Mouse (Mus musculus): ENCODE results near the gene Ly86. TPM values are rescaled to one million over a fixed set of nuclear protein-coding genes. Genes with fewer than 3 reads are reported as not detected.
A peak's percentile ranks its signal among the peaks of the same experiment; 100 is the strongest.

The Ly86 gene
- polyA plus RNA-seq, 1 experiment from 2014 or later: 6.7 TPM

GRCm38 (mm10) chr13:37442058-37442457, 97.0 kb downstream of the Ly86 start:
- Histone ChIP-seq H3K36me3 (ENCODE audit: control insufficient read depth, insufficient read depth) (no peaks in the 10 kb centered on the region), H3K9me3 (ENCODE audit: control insufficient read depth) (no peaks in the 10 kb centered on the region), H3K27ac (ENCODE audit: low read depth, low read length) (no peak overlapping the region), H3K9ac (ENCODE audit: low read depth, low read length) (no peak overlapping the region), H3K4me1 (replicated peaks; ENCODE audit: control insufficient read depth, insufficient read depth, low read length) (no peaks in the 10 kb centered on the region), H3K4me3 (ENCODE audit: low read depth, low read length) (no peak overlapping the region), H3K4me2 (replicated peaks; ENCODE audit: low read depth) (no peak overlapping the region), H3K27me3 (replicated peaks; ENCODE audit: control insufficient read depth, insufficient read depth, low read length) (no peaks in the 10 kb centered on the region)
- no peak for TF ChIP-seq CTCF (IDR thresholded peaks at IDR 0.05; ENCODE audit: low read depth)
- WGBS: 30% methylated on average over 4 of the region's 4 CpGs
- no peak for ATAC-seq

GRCm38 (mm10) chr13:37442531-37442930, 97.5 kb downstream of the Ly86 start:
- H3K9me3 ChIP-seq (ENCODE audit: control insufficient read depth): no peaks in the 10 kb centered on the region
- ATAC-seq: no peak
- 62% methylated on average over 7 of the region's 7 CpGs for WGBS

GRCm38 (mm10) chr13:37446699-37447258, 101.8 kb downstream of the Ly86 start:
- H3K4me2 ChIP-seq (replicated peaks; ENCODE audit: low read depth): no peak overlapping the region
- no peaks in the 10 kb centered on the region for H3K36me3 ChIP-seq (ENCODE audit: control insufficient read depth, insufficient read depth)
- no peaks in the 10 kb centered on the region for H3K27me3 ChIP-seq (replicated peaks; ENCODE audit: control insufficient read depth, insufficient read depth, low read length)
- TF ChIP-seq CTCF (IDR thresholded peaks at IDR 0.05; ENCODE audit: low read depth): no peak
- no peaks in the 10 kb centered on the region for H3K4me1 ChIP-seq (replicated peaks; ENCODE audit: control insufficient read depth, insufficient read depth, low read length)
- ATAC-seq: no peak
- 72% methylated on average over 16 of the region's 16 CpGs for WGBS
- no peak overlapping the region for H3K27ac ChIP-seq (ENCODE audit: low read depth, low read length)
- no peaks in the 10 kb centered on the region for H3K9me3 ChIP-seq (ENCODE audit: control insufficient read depth)
- no peak overlapping the region for H3K4me3 ChIP-seq (ENCODE audit: low read depth, low read length)
- no peak overlapping the region for H3K9ac ChIP-seq (ENCODE audit: low read depth, low read length)

More at GRCm38 (mm10) chr13:37442531-37442930, 97.5 kb downstream of the Ly86 start:
- Histone ChIP-seq H3K4me1 (replicated peaks; ENCODE audit: control insufficient read depth, insufficient read depth, low read length) (no peaks in the 10 kb centered on the region), H3K27me3 (replicated peaks; ENCODE audit: control insufficient read depth, insufficient read depth, low read length) (no peaks in the 10 kb centered on the region), H3K4me3 (ENCODE audit: low read depth, low read length) (no peak overlapping the region), H3K9ac (ENCODE audit: low read depth, low read length) (no peak overlapping the region), H3K27ac (ENCODE audit: low read depth, low read length) (no peak overlapping the region), H3K36me3 (ENCODE audit: control insufficient read depth, insufficient read depth) (no peaks in the 10 kb centered on the region), H3K4me2 (replicated peaks; ENCODE audit: low read depth) (no peak overlapping the region)
- no peak for TF ChIP-seq CTCF (IDR thresholded peaks at IDR 0.05; ENCODE audit: low read depth)

- Histone ChIP-seq H3K4me3 (ENCODE audit: low read depth, low read length) (no peak overlapping the region), H3K27ac (ENCODE audit: low read depth, low read length) (no peak overlapping the region), H3K4me1 (replicated peaks; ENCODE audit: control insufficient read depth, insufficient read depth, low read length) (0 out of 2 replicates have a peak, but pooled peaks cover 5% of the 10 kb centered on the region), H3K4me2 (replicated peaks; ENCODE audit: low read depth) (no peak overlapping the region), H3K27me3 (replicated peaks; ENCODE audit: control insufficient read depth, insufficient read depth, low read length) (no peaks in the 10 kb centered on the region), H3K36me3 (ENCODE audit: control insufficient read depth, insufficient read depth) (no peaks in the 10 kb centered on the region), H3K9me3 (ENCODE audit: control insufficient read depth) (no peaks in the 10 kb centered on the region), H3K9ac (ENCODE audit: low read depth, low read length) (no peak overlapping the region)
- no peak for TF ChIP-seq CTCF (IDR thresholded peaks at IDR 0.05; ENCODE audit: low read depth)
- no peak for ATAC-seq
- WGBS: 76% methylated on average over 5 of the region's 5 CpGs
Observed at GRCm38 (mm10) chr13:37451021-37451420, 106.0 kb downstream of the Ly86 start.

GRCm38 (mm10) chr13:37451471-37451870, 106.5 kb downstream of the Ly86 start:
- peak overlapping the region; percentile 81; the same call in 1 of the 2 replicates for H3K27ac ChIP-seq (ENCODE audit: low read depth, low read length)
- no peaks in the 10 kb centered on the region for H3K9me3 ChIP-seq (ENCODE audit: control insufficient read depth)
- TF ChIP-seq CTCF (IDR thresholded peaks at IDR 0.05; ENCODE audit: low read depth): no peak
- H3K4me1 ChIP-seq (replicated peaks; ENCODE audit: control insufficient read depth, insufficient read depth, low read length): 0 out of 2 replicates have a peak, but pooled peaks cover 5% of the 10 kb centered on the region
- 52% methylated on average over 3 of the region's 3 CpGs for WGBS
- peak overlapping the region; percentile 67; the same call in 1 of the 2 replicates for H3K4me2 ChIP-seq (replicated peaks; ENCODE audit: low read depth)
- H3K36me3 ChIP-seq (ENCODE audit: control insufficient read depth, insufficient read depth): no peaks in the 10 kb centered on the region
- H3K4me3 ChIP-seq (ENCODE audit: low read depth, low read length): no peak overlapping the region
- peak overlapping the region; percentile 35; the same call in 1 of the 2 replicates for H3K9ac ChIP-seq (ENCODE audit: low read depth, low read length)
- ATAC-seq: no peak
- H3K27me3 ChIP-seq (replicated peaks; ENCODE audit: control insufficient read depth, insufficient read depth, low read length): no peaks in the 10 kb centered on the region

GRCm38 (mm10) chr13:37452022-37452941, 107.3 kb downstream of the Ly86 start:
- H3K4me2 ChIP-seq (replicated peaks; ENCODE audit: low read depth): peak overlapping the region; percentile 67
- H3K4me1 ChIP-seq (replicated peaks; ENCODE audit: control insufficient read depth, insufficient read depth, low read length): 0 out of 2 replicates have a peak, but pooled peaks cover 5% of the 10 kb centered on the region

More at GRCm38 (mm10) chr13:37452022-37452941, 107.3 kb downstream of the Ly86 start:
- H3K4me3 ChIP-seq (ENCODE audit: low read depth, low read length): peak overlapping the region; percentile 27
- H3K27me3 ChIP-seq (replicated peaks; ENCODE audit: control insufficient read depth, insufficient read depth, low read length): no peaks in the 10 kb centered on the region
- WGBS: 2% methylated on average over 22 of the region's 22 CpGs
- no peaks in the 10 kb centered on the region for H3K9me3 ChIP-seq (ENCODE audit: control insufficient read depth)
- peak overlapping the region; percentile 35 for H3K9ac ChIP-seq (ENCODE audit: low read depth, low read length)
- peak; percentile 93 for ATAC-seq
- H3K27ac ChIP-seq (ENCODE audit: low read depth, low read length): peak overlapping the region; percentile 81
- peak; percentile 41 for TF ChIP-seq CTCF (IDR thresholded peaks at IDR 0.05; ENCODE audit: low read depth)
- H3K36me3 ChIP-seq (ENCODE audit: control insufficient read depth, insufficient read depth): no peaks in the 10 kb centered on the region
